Mouse (Mus musculus): ENCODE data around the gene Ptpn23. TPM values are rescaled to one million over a fixed set of nuclear protein-coding genes. Genes with fewer than 3 reads are reported as not detected.
A peak's percentile ranks its signal among the peaks of the same experiment; 100 is the strongest.
"Not testable (repeated sequence)": the region's sequence is repeated elsewhere in the genome, so short reads cannot be mapped to it uniquely, and the experiment has no call there.

Ptpn23 gene
- total RNA-seq, 4 experiments from 2014 or later: 64.0 to 83.9 (median 70.9) TPM

DNA sequence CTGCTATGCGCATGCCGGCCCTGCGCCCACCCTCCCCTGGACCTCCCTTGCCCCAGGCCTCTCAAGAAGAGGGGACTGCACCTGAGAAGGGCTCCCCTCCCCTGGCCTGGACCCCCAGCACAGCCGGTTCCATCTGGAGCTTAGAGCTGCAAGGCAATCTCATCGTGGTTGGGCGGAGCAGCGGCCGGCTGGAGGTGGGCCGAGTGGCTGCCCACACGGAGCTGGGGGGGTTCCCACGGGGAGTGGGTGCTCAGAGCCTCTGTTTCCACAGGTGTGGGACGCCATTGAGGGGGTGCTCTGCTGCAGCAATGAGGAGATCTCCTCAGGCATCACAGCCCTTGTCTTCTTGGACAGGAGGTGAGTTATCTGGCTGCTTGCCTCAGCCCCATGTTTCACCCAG is 26.7 kb downstream of the Ptpn23 start:
- no peak for DNase-seq

DNA sequence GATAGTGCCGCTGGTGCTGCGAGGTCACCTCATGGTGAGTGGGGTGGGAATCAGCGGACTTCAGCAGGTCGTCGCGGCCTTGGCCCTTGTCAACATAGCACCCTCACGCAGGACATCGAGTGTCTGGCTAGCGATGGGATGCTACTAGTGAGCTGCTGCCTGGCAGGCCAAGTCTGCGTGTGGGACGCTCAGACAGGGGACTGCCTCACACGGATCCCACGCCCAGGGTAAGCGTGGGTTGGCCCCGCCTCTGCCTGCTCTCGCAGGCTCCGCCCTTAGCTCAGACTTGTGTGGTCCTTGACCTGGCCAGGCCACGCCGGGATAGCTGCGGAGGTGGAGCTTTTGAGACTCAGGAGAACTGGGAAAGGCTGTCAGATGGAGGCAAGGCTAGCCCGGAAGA is 27.4 kb downstream of the Ptpn23 start:
- peak; percentile 50 for DNase-seq

DNA sequence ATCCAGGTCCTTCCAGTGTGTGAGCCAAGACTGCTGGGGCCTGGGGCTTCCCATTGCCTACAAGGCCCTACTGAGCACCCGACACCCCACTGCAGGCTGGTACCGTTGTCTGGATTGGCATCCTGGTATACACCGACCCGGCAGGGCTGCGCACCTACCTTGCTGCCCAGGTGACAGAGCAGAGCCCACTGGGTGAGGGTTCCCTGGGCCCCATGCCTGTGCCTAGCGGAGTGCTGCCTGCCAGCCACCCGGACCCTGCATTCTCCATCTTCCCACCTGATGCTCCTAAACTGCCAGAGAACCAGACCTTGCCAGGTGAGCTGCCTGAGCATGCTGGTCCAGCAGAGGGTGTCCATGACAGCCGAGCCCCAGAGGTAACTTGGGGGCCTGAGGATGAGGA is 28.7 kb downstream of the Ptpn23 start:
- DNase-seq: no peak

DNA sequence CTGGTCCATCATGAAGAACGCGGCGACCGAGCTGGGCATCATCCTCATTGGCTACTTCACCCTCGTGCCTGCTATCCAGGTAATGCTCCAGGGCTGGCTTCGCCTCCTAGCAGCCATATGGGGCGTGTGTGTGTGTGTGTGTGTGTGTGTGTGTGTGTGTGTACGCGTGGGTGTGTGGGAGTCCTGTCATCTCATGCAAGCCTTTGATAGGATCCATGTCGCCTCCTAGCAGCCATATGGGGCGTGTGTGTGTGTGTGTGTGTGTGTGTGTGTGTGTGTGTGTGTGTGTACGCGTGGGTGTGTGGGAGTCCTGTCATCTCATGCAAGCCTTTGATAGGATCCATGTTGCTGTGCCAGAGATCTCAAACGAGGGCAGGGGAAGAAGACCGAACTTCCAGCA is 30.4 kb downstream of the Ptpn23 start:
- not testable (repeated sequence) for DNase-seq

DNA sequence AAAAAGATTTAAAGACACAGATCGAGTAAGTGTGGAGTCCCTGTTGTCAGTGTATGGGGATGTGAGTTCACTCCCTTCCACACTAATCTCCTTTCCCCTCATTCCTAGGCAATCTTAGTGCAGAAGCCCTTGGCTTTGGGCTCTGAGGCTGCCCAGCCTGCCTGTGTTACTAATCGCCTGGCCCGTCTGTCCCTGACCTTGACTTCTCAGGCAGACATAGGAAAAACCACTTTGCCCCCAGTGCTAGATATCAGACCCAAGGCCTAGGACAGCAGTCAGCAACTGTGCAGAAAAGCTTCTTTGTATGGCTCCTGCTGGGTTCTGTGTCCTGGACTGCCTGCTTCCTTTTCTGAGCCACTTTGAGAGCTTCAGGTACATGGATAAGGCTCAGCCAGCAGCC is 32.3 kb downstream of the Ptpn23 start:
- DNase-seq: peak; percentile 66

DNA sequence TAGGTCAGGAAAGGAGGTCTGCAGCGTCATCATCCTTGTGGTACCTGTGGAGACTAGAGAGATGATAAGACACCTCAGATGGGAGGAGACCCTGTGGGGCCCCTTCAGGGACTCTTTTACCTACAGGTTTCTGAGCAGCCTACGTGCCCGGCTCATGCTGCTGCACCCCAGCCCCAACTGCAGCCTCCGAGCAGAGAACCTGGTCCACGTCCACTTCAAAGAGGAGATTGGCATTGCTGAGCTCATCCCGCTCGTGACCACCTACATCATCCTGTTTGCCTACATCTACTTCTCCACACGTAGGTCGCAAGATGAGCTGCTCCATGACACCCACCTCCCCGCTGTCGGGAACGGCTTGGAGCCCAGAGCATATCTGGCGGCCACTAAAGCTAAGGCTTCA is 34.1 kb downstream of the Ptpn23 start:
- no peak for DNase-seq

DNA sequence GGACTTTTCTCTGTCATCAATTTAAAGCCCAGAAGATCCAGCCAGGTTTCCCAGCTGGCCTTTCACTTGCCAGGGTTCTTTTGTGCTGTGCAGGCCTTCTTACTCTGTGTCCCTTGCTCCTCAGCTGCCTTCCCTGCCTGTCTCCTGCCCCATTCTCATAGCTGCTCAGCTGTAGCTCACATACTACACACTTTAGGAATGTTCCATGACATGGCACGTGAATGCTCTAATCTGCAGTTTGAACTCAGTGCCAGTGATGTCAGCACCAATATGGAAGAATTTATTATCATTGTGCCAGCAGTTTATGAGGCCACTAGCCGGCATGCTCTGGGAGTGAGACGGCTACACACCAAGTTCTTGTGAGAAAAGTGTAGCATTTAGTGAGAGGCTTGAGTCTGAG is 38.2 kb downstream of the Ptpn23 start:
- no peak for DNase-seq

DNA sequence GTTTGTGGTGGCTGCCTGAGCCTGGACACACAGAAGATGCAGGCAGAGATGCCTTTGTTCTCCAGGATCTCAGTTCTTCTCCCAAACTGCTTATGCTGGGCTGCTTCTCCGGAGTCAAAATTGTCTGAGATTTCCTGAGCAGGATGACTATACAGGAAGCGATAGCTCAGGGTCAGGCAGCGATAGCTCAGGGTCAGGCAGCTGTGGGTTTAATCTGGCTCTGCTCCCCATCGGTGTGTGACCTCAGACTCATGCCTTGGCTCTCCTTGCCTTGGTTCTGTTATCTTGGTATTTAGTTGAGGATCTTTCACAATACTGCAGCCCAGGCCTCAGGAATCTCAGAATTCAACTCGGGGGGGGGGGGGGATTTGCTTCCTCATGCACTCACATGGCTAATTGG is 41.3 kb downstream of the Ptpn23 start:
- peak; percentile 82 for DNase-seq

DNA sequence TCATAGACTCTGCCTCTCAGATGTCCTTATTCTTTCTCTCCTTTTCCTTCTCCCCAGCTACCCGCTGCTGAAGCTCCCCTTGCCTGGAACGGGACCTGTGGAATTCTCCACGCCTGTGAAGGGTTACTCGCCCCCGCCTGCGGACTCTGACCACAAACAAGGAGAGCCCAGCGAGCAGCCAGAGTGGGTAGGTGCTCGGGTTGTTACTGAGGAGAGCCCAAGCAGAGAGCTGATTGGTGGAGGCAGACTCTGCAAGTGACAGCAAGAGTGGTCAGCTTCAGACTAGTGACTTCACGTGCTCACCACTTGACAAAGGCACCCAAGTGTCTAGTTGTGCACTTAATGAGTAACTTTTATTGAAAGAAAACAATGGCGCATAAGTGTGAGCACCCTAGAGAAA is 45.7 kb downstream of the Ptpn23 start:
- DNase-seq: no peak

DNA sequence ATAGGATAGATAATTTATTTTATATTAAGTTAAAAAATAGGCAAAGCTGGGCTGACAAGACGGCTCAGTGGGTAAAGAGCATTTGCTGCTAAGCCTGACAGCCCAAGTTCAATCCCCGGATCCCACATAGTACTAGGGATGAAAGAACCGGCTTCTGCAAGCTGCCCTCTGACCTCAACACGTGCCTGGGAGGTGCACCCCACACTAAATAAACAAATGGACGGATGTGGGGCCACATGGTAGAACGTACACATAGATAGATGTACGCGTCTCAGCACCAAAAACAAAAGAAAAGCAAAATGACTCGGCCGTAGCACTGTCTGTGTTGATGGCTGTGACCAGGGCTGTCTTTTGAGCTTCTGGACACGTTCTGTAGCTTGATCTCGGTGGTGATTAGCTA is 46.7 kb downstream of the Ptpn23 start:
- DNase-seq: no peak

DNA sequence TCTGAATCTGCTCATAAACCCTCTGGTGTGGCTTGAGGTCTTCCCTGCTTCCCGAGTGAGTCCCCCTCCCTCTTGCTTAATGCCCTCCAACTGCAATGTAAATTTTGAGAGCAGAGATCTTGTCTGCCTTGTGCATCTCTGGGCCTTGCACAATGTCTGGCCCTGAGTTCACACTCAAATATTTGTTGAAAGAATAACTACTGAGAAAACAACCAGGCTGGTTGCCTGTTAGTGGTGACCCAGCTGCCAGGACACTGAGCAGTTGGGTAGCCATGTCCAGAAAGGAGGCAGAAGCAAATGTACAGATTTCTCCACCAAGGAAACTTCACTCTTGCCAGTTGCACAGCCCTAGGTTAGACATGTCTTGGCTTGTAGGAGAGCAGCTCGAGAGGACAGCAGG is 49.7 kb downstream of the Ptpn23 start:
- no peak for DNase-seq

DNA sequence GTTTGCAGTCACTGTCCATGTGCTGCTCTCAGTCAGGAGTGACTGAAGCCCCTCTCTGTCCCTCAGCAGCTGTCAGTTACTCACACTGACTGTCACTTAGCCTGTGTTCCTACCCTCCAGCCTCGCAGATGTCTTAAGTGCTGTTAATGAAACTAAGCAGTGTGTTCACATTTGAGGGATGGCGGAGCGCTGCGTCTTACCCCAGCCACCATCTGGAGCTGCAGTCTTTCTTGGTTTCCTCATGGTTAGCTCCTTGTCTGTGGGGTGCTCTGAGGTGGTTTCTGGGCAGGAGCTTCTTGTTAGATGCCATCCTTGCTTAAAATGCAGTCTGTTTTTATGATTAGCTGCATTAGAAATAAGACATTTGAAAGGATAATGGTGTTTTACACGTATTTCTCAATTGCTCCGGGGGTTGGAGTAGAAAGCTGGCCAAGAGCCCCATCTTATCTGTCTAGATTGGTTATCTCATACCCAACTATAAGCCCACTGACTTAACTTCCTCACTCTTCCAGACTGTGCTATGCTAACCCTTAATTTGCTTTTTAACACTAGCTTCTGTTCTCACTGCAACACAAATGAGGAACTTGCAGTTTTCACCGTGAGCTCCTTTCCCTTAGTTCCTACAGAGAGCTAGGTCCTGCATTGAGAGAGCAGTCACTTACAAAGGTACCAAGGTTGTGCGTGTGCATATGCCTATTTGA is 55.9 kb downstream of the Ptpn23 start:
- DNase-seq: no peak

DNA sequence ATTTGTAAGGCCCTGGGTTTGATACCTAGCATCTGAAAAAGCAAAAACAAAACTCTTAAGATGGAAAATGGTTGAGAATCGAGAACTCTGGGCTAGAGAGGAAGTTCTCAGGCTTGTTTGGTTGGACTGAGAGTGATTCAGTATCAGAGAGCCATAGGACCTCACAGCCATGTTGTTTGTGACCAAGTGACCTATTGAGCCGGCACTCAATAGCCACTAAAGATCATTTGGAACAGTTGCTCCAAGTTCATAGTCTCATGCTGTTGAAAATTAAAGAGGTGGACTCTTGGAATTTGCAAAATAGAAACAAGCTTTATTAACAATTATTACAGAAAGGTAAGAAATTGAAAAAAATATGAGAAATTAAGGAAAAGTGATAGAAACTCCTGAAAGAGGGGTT is 56.7 kb downstream of the Ptpn23 start:
- DNase-seq: no peak

DNA sequence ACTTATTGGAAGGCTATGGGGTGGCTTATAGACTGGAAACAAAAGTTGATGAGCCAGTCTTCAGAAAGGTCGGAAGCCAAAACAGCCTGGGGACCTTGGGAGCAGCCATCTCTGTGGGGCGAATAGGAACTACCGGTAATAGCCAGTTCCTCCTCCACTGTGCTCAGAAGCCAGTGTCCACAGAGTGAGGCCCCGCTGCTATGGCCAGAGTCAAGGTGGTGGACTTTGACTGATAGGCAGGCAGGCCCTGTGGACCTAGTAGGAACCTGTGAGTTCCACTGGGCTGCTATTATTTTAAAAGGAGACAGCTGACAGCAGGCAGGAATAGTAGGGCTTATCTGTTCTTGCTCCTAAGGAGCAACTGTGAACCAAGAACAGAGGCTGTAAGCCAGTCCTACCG is 57.4 kb downstream of the Ptpn23 start:
- no peak for DNase-seq

DNA sequence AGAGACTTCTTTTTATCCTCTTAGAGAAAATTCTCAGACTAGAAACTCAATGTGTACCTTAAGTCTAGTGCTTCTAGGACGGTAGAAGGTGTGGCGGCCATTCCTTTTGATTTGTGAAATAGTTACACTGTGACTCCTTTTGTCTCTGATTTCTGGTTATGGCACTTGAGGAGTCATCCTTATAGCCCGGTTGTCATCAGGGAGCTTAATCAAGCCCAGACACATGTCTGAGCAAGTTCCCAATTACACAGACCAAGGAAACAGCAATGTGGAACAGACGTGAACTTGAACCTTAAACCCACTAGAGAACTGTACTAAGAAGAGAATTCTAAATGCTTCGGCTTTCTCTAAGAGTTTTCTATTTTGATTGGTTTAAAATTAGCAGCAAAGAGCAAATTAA is 57.8 kb downstream of the Ptpn23 start:
- DNase-seq: no peak

DNA sequence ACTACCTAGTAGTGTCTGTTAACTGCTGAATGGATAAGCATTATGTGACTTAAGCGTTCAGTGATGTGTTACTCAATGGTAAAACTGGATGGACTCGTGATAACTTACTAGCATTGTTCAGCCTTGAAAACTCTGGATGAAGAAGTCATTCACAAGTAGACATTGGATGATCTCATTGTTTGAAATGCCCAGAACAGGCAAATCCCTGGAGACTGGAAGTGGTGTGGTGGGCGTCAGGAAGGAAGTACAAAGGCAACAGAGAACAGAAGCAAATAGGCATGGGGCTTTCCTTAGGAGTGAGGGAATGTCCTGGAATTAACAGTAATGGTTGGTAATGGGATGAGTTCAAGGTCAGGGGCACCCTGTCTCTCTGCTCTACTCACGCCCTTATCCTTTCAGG is 59.1 kb downstream of the Ptpn23 start:
- no peak for DNase-seq

DNA sequence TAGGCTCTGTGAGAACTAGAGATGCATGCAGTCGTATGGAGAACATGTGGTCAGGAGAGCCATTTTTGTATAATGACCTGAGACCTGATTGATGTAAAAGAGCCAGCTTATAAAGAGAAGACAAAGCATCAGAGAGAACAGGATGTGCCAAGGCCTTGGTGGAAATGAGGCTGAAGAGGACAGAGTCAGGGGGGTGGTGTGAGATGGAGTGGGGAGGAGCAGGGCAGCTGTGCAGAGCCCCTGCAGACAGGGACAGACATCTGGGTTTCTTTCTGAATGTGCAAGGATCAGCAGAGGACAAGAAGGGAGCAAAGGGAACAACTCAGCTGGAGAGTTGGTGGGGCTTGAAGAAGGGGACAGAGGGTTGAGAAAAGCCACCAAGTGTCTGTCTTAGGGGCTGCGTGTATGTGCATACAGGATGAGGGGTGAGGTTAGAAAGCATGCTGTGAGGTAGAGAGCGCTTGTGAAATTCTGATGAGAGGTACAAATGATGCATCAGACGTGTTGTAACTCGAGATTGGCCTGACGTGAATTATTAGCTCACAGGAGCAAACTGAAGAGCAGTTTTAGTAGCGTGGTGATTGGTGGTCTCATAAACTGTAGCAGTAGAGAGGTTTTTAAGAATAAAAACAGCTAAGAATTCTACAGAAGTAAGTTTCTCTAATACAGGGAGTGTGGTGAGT is 62.8 kb downstream of the Ptpn23 start:
- no peak for DNase-seq

DNA sequence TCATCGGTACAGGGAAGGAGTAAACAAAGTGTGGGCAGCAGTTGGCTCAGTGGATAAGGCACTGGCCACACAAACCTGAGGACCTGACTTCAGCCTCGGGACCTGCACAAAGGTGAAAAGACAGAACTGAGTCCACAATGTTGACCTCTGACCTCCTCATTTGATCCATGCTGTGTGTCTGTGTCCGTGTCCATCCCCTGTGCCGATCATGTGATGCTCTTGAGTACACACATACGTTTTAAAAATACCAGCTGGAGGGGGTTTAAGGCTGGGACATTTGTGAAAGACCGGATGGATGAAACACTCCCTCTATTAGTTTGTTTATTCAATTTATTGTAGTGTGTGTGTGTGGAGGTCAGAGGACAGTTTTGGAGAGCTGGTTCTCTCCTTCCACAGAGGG is 64.2 kb downstream of the Ptpn23 start:
- no peak for DNase-seq

DNA sequence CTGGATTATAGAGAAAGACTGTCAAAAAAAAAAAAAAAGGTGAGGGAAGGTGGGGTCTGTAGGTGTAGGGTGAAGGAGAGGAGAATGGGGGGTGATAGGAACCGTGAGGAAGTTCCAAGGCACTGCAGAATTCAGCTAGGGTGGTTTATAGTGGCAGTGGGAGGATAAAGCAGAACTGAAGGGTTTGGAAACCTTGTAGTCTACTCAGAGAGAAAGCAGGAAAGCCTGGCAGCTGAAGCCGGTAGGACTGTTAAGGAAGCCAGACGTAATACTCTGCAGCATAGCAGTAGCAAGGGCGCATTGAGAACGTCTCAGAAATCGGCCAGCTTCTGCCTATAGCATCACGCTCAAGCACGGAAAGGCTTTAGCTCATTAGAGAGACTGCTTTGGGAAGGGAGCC is 66.0 kb downstream of the Ptpn23 start:
- no peak for DNase-seq

DNA sequence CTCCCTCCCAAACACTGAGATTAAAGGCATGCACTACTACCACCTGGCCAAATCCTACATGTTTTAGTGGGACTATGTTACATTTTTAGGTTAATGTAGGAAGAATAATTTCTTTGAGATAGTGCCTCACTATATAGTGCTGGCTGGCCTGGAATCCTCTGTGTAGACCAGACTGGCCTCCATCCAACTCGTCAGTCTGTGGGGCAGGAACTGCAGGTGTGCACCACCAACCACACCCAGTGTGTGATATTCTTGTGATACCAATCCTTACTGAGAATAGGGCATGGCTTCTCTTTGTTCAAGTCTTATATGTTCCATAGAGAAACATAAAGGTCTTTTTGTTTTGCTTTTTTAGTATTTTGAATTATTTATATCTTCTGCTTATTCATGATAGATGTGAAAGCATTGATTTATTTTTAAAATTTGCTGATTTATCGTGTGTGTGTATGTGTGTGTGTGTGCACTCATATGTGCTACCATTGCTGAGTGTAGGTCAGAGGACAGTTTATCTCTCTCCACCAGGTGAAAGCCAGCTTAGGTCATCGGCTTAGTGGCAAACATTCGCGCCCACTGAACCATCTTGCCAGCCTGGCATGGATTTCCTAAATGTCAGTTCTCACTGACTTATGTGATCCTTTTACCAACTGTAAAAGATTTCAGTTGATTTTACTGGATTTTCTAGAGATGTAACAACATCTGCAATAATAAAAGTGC is 67.8 kb downstream of the Ptpn23 start:
- DNase-seq: no peak
